Mouse (Mus musculus) olfactory bulb, adult 2 months (tissue): Measurements from ENCODE around the gene Mllt3.

Experiments used
- CTCF ChIP-seq: fragments of 200-500 bp; IDR thresholded peaks from 2 replicates; pipeline ENCODE4 v1.5.1; 2012; ENCODE audit warnings: low read depth, mild to moderate bottlenecking, low read length, moderate library complexity; ENCODE audit not compliant: insufficient read depth
- POLR2A ChIP-seq: fragments of 200-500 bp; IDR thresholded peaks from 2 replicates; pipeline ENCODE4 v1.6.1; 2012; ENCODE audit warnings: mild to moderate bottlenecking, low read depth, low read length, moderate library complexity; ENCODE audit not compliant: insufficient read depth

DNA sequence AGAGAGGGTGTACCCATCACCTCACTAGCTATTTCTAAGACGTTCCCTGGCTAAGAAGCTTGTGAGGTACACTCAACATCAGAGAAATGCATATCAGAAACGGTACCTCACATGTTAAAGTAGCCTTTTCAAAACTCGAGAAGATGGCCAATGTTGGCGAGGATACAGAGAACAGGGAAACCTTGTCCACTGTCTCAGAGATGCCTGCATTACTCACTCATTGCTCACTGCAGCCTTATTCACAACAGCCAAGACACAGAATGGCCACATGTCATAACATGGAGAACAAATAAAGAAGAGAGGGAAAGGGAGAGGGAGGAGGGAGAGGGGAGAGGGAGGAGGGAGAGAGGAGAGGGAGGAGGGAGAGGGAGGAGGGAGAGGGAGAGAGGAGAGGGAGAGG, 47.9 kb downstream of the Mllt3 start:
- TF ChIP-seq CTCF (no peak), POLR2A (no peak)
